Mouse (Mus musculus): ENCODE data around the gene Rb1. TPM values are rescaled to one million over a fixed set of nuclear protein-coding genes. Genes with fewer than 3 reads are reported as not detected.

Gene Rb1
- polyA plus RNA-seq, 1 experiment from 2014 or later: 12.5 TPM

GRCm38 (mm10) chr14:73312909-73313308 is 12.7 kb downstream of the Rb1 start:
- WGBS: 73% methylated on average over 5 of the region's 5 CpGs
- no peaks in the 10 kb centered on the region for H3K27me3 ChIP-seq (replicated peaks)
- H3K9ac ChIP-seq: no peak overlapping the region
- peaks cover 28% of the 10 kb centered on the region for H3K4me1 ChIP-seq
- no peak overlapping the region for H3K27ac ChIP-seq (replicated peaks)
- no peaks in the 10 kb centered on the region for H3K9me3 ChIP-seq
- no peaks in the 10 kb centered on the region for H3K36me3 ChIP-seq
- H3K4me2 ChIP-seq: 0 out of 2 replicates have a peak overlapping the region, but pooled peaks have one; percentile 11
- H3K4me3 ChIP-seq: no peak overlapping the region
- no peak for ATAC-seq (ENCODE audit: extremely low read depth, insufficient number of reproducible peaks, low FRiP score, low TSS enrichment)

GRCm38 (mm10) chr14:73307490-73307889 is 18.1 kb downstream of the Rb1 start:
- 92% methylated on average over 1 of the region's 1 CpGs for WGBS

GRCm38 (mm10) chr14:73303193-73303592 is 22.4 kb downstream of the Rb1 start:
- H3K36me3 ChIP-seq: no peaks in the 10 kb centered on the region
- WGBS: 38% methylated on average over 3 of the region's 3 CpGs
- no peak overlapping the region for H3K4me2 ChIP-seq

More at GRCm38 (mm10) chr14:73307490-73307889, 18.1 kb downstream of the Rb1 start:
- H3K9ac ChIP-seq: no peak overlapping the region
- no peak for ATAC-seq (ENCODE audit: extremely low read depth, insufficient number of reproducible peaks, low FRiP score, low TSS enrichment)
- H3K4me1 ChIP-seq: peaks cover 17% of the 10 kb centered on the region
- H3K4me3 ChIP-seq: no peak overlapping the region
- H3K9me3 ChIP-seq: no peaks in the 10 kb centered on the region
- no peaks in the 10 kb centered on the region for H3K27me3 ChIP-seq (replicated peaks)
- no peak overlapping the region for H3K4me2 ChIP-seq
- H3K27ac ChIP-seq (replicated peaks): no peak overlapping the region
- no peaks in the 10 kb centered on the region for H3K36me3 ChIP-seq

GRCm38 (mm10) chr14:73301856-73302255 is 23.8 kb downstream of the Rb1 start:
- no peaks in the 10 kb centered on the region for H3K36me3 ChIP-seq
- H3K9ac ChIP-seq: no peak overlapping the region
- no peak for ATAC-seq (ENCODE audit: extremely low read depth, insufficient number of reproducible peaks, low FRiP score, low TSS enrichment)
- H3K4me2 ChIP-seq: no peak overlapping the region
- no peak overlapping the region for H3K4me3 ChIP-seq
- H3K27ac ChIP-seq (replicated peaks): no peak overlapping the region
- H3K9me3 ChIP-seq: no peaks in the 10 kb centered on the region
- H3K27me3 ChIP-seq (replicated peaks): no peaks in the 10 kb centered on the region
- whole genome bisulfite sequencing: 52% methylated on average over 4 of the region's 4 CpGs
- H3K4me1 ChIP-seq: no peaks in the 10 kb centered on the region

More at GRCm38 (mm10) chr14:73303193-73303592, 22.4 kb downstream of the Rb1 start:
- Histone ChIP-seq H3K27ac (replicated peaks) (no peak overlapping the region), H3K4me1 (0 out of 2 replicates have a peak, but pooled peaks cover 2% of the 10 kb centered on the region), H3K4me3 (no peak overlapping the region), H3K9me3 (no peaks in the 10 kb centered on the region), H3K9ac (no peak overlapping the region), H3K27me3 (replicated peaks) (no peaks in the 10 kb centered on the region)
- no peak for ATAC-seq (ENCODE audit: extremely low read depth, insufficient number of reproducible peaks, low FRiP score, low TSS enrichment)

- H3K4me2 ChIP-seq: no peak overlapping the region
- no peak overlapping the region for H3K27ac ChIP-seq (replicated peaks)
- no peak overlapping the region for H3K4me3 ChIP-seq
- H3K27me3 ChIP-seq (replicated peaks): no peaks in the 10 kb centered on the region
- no peaks in the 10 kb centered on the region for H3K9me3 ChIP-seq
- H3K4me1 ChIP-seq: peaks cover 4% of the 10 kb centered on the region; the same call in 1 of the 2 replicates
- H3K36me3 ChIP-seq: no peaks in the 10 kb centered on the region
- 22% methylated on average over 2 of the region's 2 CpGs for WGBS
- ATAC-seq (ENCODE audit: extremely low read depth, insufficient number of reproducible peaks, low FRiP score, low TSS enrichment): peak; percentile 51; the same call in 1 of the 2 replicates
- H3K9ac ChIP-seq: no peak overlapping the region
Measured at GRCm38 (mm10) chr14:73295512-73295911, 30.1 kb downstream of the Rb1 start.

GRCm38 (mm10) chr14:73293616-73294015 is 32.0 kb downstream of the Rb1 start:
- no peaks in the 10 kb centered on the region for H3K9me3 ChIP-seq
- no peak overlapping the region for H3K27ac ChIP-seq (replicated peaks)
- H3K4me2 ChIP-seq: no peak overlapping the region
- H3K4me3 ChIP-seq: no peak overlapping the region
- H3K9ac ChIP-seq: no peak overlapping the region
- peaks cover 7% of the 10 kb centered on the region for H3K4me1 ChIP-seq
- no peak for ATAC-seq (ENCODE audit: extremely low read depth, insufficient number of reproducible peaks, low FRiP score, low TSS enrichment)
- H3K27me3 ChIP-seq (replicated peaks): no peaks in the 10 kb centered on the region
- no peaks in the 10 kb centered on the region for H3K36me3 ChIP-seq
- 63% methylated on average over 2 of the region's 2 CpGs for WGBS

GRCm38 (mm10) chr14:73292434-73292833 is 33.2 kb downstream of the Rb1 start:
- Histone ChIP-seq H3K9ac (no peak overlapping the region), H3K4me2 (no peak overlapping the region), H3K27ac (replicated peaks) (no peak overlapping the region), H3K36me3 (no peaks in the 10 kb centered on the region), H3K4me1 (peaks cover 7% of the 10 kb centered on the region), H3K9me3 (no peaks in the 10 kb centered on the region), H3K4me3 (no peak overlapping the region), H3K27me3 (replicated peaks) (no peaks in the 10 kb centered on the region)
- 72% methylated on average over 1 of the region's 1 CpGs for WGBS
- ATAC-seq (ENCODE audit: extremely low read depth, insufficient number of reproducible peaks, low FRiP score, low TSS enrichment): no peak

- Histone ChIP-seq H3K9me3 (no peaks in the 10 kb centered on the region), H3K27me3 (replicated peaks) (no peaks in the 10 kb centered on the region), H3K4me1 (peaks cover 3% of the 10 kb centered on the region; the same call in 1 of the 2 replicates), H3K4me3 (no peak overlapping the region), H3K4me2 (no peak overlapping the region), H3K9ac (no peak overlapping the region), H3K36me3 (no peaks in the 10 kb centered on the region), H3K27ac (replicated peaks) (no peak overlapping the region)
- WGBS: 84% methylated on average over 2 of the region's 2 CpGs
- no peak for ATAC-seq (ENCODE audit: extremely low read depth, insufficient number of reproducible peaks, low FRiP score, low TSS enrichment)
Measured at GRCm38 (mm10) chr14:73289915-73290314, 35.7 kb downstream of the Rb1 start.

- H3K9me3 ChIP-seq: no peaks in the 10 kb centered on the region
- H3K36me3 ChIP-seq: peaks cover 8% of the 10 kb centered on the region; the same call in 1 of the 2 replicates
- no peak overlapping the region for H3K27ac ChIP-seq (replicated peaks)
- ATAC-seq (ENCODE audit: extremely low read depth, insufficient number of reproducible peaks, low FRiP score, low TSS enrichment): no peak
- 29% methylated on average over 1 of the region's 1 CpGs for WGBS
- no peak overlapping the region for H3K4me2 ChIP-seq
- H3K4me1 ChIP-seq: no peaks in the 10 kb centered on the region
- H3K27me3 ChIP-seq (replicated peaks): no peaks in the 10 kb centered on the region
- H3K9ac ChIP-seq: no peak overlapping the region
- no peak overlapping the region for H3K4me3 ChIP-seq
Measured at GRCm38 (mm10) chr14:73280996-73281395, 44.6 kb downstream of the Rb1 start.

- Histone ChIP-seq H3K36me3 (peaks cover 11% of the 10 kb centered on the region; the same call in 1 of the 2 replicates), H3K9me3 (no peaks in the 10 kb centered on the region), H3K4me3 (no peak overlapping the region), H3K9ac (no peak overlapping the region), H3K27me3 (replicated peaks) (no peaks in the 10 kb centered on the region), H3K4me1 (no peaks in the 10 kb centered on the region), H3K4me2 (no peak overlapping the region), H3K27ac (replicated peaks) (no peak overlapping the region)
- 78% methylated on average over 6 of the region's 6 CpGs for WGBS
- no peak for ATAC-seq (ENCODE audit: extremely low read depth, insufficient number of reproducible peaks, low FRiP score, low TSS enrichment)
Measured at GRCm38 (mm10) chr14:73279096-73279495, 46.5 kb downstream of the Rb1 start.

GRCm38 (mm10) chr14:73271807-73272206 is 53.8 kb downstream of the Rb1 start:
- Histone ChIP-seq H3K27me3 (replicated peaks) (no peaks in the 10 kb centered on the region), H3K4me3 (no peak overlapping the region), H3K4me2 (no peak overlapping the region), H3K9me3 (no peaks in the 10 kb centered on the region), H3K9ac (no peak overlapping the region), H3K36me3 (peaks cover 13% of the 10 kb centered on the region), H3K27ac (replicated peaks) (no peak overlapping the region), H3K4me1 (peaks cover 8% of the 10 kb centered on the region)
- WGBS: 79% methylated on average over 5 of the region's 5 CpGs
- no peak for ATAC-seq (ENCODE audit: extremely low read depth, insufficient number of reproducible peaks, low FRiP score, low TSS enrichment)

- Histone ChIP-seq H3K27me3 (replicated peaks) (no peaks in the 10 kb centered on the region), H3K9ac (no peak overlapping the region), H3K9me3 (peaks cover 12% of the 10 kb centered on the region; the same call in 1 of the 2 replicates), H3K36me3 (peaks cover 40% of the 10 kb centered on the region), H3K4me3 (no peak overlapping the region), H3K4me2 (no peak overlapping the region), H3K27ac (replicated peaks) (no peak overlapping the region), H3K4me1 (peaks cover 7% of the 10 kb centered on the region)
- ATAC-seq (ENCODE audit: extremely low read depth, insufficient number of reproducible peaks, low FRiP score, low TSS enrichment): no peak
- WGBS: 77% methylated on average over 3 of the region's 3 CpGs
Measured at GRCm38 (mm10) chr14:73266166-73266565, 59.5 kb downstream of the Rb1 start.
